ENCODE assay signal across 7 mouse cellular contexts in genomic region chr7:28811640-28812275, GRCm38 (mm10). TPM values are rescaled to one million over a fixed set of nuclear protein-coding genes. Genes with fewer than 3 reads are reported as not detected.
DNase-seq lines count a peak whose midpoint lies in the region; ATAC-seq and TF ChIP-seq lines count a peak whose summit lies in the region.

No protein-coding gene starts in this region.

- 0 out of 2 replicates have a peak, but pooled peaks have one; percentile 3 for TF ChIP-seq EP300 in lung, postnatal 0 days (IDR thresholded peaks at IDR 0.05)

- peak overlapping the region; percentile 5 for H3K9ac ChIP-seq in lung, postnatal 0 days (replicated peaks; ENCODE audit: low read depth)
- H3K9ac ChIP-seq in forebrain, embryonic 12.5 days: peak overlapping the region; percentile 94
- peak overlapping the region; percentile 96 for H3K9ac ChIP-seq in limb, embryonic 11.5 days (ENCODE audit: low read length)

- no peak for ATAC-seq in lung, postnatal 0 days
- no peak for ATAC-seq in forebrain, embryonic 12.5 days (ENCODE audit: low FRiP score)
- ATAC-seq in limb, embryonic 11.5 days (ENCODE audit: insufficient number of reproducible peaks, low FRiP score, low TSS enrichment, low read depth): no peak

- H3K4me1 ChIP-seq in lung, postnatal 0 days (ENCODE audit: insufficient read depth, low read depth, low read length): peaks cover 20% of the 10 kb centered on the region; the same call in 1 of the 2 replicates
- peaks cover 55% of the 10 kb centered on the region for H3K4me1 ChIP-seq in forebrain, embryonic 12.5 days
- peaks cover 23% of the 10 kb centered on the region for H3K4me1 ChIP-seq in limb, embryonic 11.5 days (ENCODE audit: control insufficient read depth, insufficient read depth, low read length)
- peaks cover 16% of the 10 kb centered on the region; the same call in 1 of the 2 replicates for H3K4me1 ChIP-seq in small intestine, adult 2 months (ENCODE audit: control insufficient read depth, insufficient read depth, insufficient read length, low read length)

- H3K36me3 ChIP-seq in lung, postnatal 0 days (ENCODE audit: insufficient read depth, low read length): peaks cover 34% of the 10 kb centered on the region
- peaks cover 49% of the 10 kb centered on the region for H3K36me3 ChIP-seq in forebrain, embryonic 12.5 days (replicated peaks)
- H3K36me3 ChIP-seq in limb, embryonic 11.5 days (ENCODE audit: control insufficient read depth, insufficient read depth, low read length): peaks cover 37% of the 10 kb centered on the region
- peaks cover 41% of the 10 kb centered on the region for H3K36me3 ChIP-seq in small intestine, adult 2 months (ENCODE audit: control insufficient read depth, insufficient read depth, low read length)

- peak; percentile 20; the same call in 1 of the 2 replicates for TF ChIP-seq CTCF in lung, postnatal 0 days (IDR thresholded peaks at IDR 0.05)
- TF ChIP-seq CTCF in small intestine, adult 2 months (IDR thresholded peaks at IDR 0.05; ENCODE audit: extremely low read depth, insufficient read length, insufficient replicate concordance, low read depth, low read length): no peak

- TF ChIP-seq POLR2A in small intestine, adult 2 months (IDR thresholded peaks at IDR 0.05; ENCODE audit: low read depth, low read length): no peak

- peak overlapping the region; percentile 75 for H3K4me3 ChIP-seq in lung, postnatal 0 days (ENCODE audit: low read depth, low read length)
- peak overlapping the region; percentile 89 for H3K4me3 ChIP-seq in forebrain, embryonic 12.5 days (replicated peaks)
- peak overlapping the region; percentile 85 for H3K4me3 ChIP-seq in limb, embryonic 11.5 days (ENCODE audit: low read depth, low read length)
- H3K4me3 ChIP-seq in small intestine, adult 2 months (ENCODE audit: low read depth, low read length): peak overlapping the region; percentile 94

- WGBS in lung, postnatal 0 days: 2% methylated on average over 7 of the region's 7 CpGs
- WGBS in forebrain, embryonic 12.5 days: 13% methylated on average over 7 of the region's 7 CpGs
- WGBS in limb, embryonic 11.5 days: 11% methylated on average over 7 of the region's 7 CpGs
- WGBS in small intestine, adult 2 months: under 1% methylated on average over 7 of the region's 7 CpGs

- H3K9me3 ChIP-seq in lung, postnatal 0 days (ENCODE audit: low read length): no peaks in the 10 kb centered on the region
- no peaks in the 10 kb centered on the region for H3K9me3 ChIP-seq in forebrain, embryonic 12.5 days
- H3K9me3 ChIP-seq in limb, embryonic 11.5 days (ENCODE audit: control insufficient read depth, low read length): no peaks in the 10 kb centered on the region

- peak overlapping the region; percentile 95 for H3K27ac ChIP-seq in lung, postnatal 0 days (ENCODE audit: low read length)
- H3K27ac ChIP-seq in forebrain, embryonic 12.5 days: peak overlapping the region; percentile 99
- no peak overlapping the region for H3K27ac ChIP-seq in limb, embryonic 11.5 days (replicated peaks; ENCODE audit: low read depth, low read length)
- peak overlapping the region; percentile 65 for H3K27ac ChIP-seq in small intestine, adult 2 months (ENCODE audit: insufficient read depth, low read depth, low read length)

- DNase-seq in lung, postnatal 0 days (ENCODE audit: low spot score): peak; percentile 27
- no peak for DNase-seq in lung, postnatal 36 days
- DNase-seq in limb, embryonic 11.5 days (ENCODE audit: low spot score): no peak
- no peak for DNase-seq in ovary, postnatal 36 days (ENCODE audit: low spot score)
- no peak for DNase-seq in cerebellum, postnatal 25 days

- H3K27me3 ChIP-seq in lung, postnatal 0 days (replicated peaks; ENCODE audit: insufficient read depth, low read length): no peaks in the 10 kb centered on the region
- H3K27me3 ChIP-seq in forebrain, embryonic 12.5 days: no peaks in the 10 kb centered on the region
- no peaks in the 10 kb centered on the region for H3K27me3 ChIP-seq in limb, embryonic 11.5 days (ENCODE audit: control insufficient read depth, insufficient read depth, low read length)
- H3K27me3 ChIP-seq in small intestine, adult 2 months (ENCODE audit: control insufficient read depth, insufficient read depth, low read length): no peaks in the 10 kb centered on the region

- peak overlapping the region; percentile 76 for H3K4me2 ChIP-seq in lung, postnatal 0 days (replicated peaks; ENCODE audit: low read depth, low read length)
- peak overlapping the region; percentile 96 for H3K4me2 ChIP-seq in forebrain, embryonic 12.5 days
- peak overlapping the region; percentile 90 for H3K4me2 ChIP-seq in limb, embryonic 11.5 days (ENCODE audit: low read depth, severe bottlenecking)

RNA-seq across cellular contexts. Expression of gene Hnrnpl, which starts 3.4 kb away (rescaled TPM):
- polyA plus RNA-seq in lung, postnatal 0 days (2015; fragmentation: Nextera tagmentation; extraction: Ambion mirVana): 151 and 154 TPM in 2 replicates
- polyA plus RNA-seq in forebrain, embryonic 12.5 days (2016; fragmentation: Nextera tagmentation; extraction: Ambion mirVana): 267 and 357 TPM in 2 replicates
- 362 and 390 TPM in 2 replicates for polyA plus RNA-seq in limb, embryonic 11.5 days (2014; fragmentation: Nextera tagmentation; extraction: Ambion mirVana)
- polyA plus RNA-seq in small intestine, adult 2 months (2012; rRNA removed): 67.1 and 140 TPM in 2 replicates

RNA-seq across cellular contexts. Expression of gene Ech1, which starts 13.3 kb away (rescaled TPM):
- 287 and 308 TPM in 2 replicates for polyA plus RNA-seq in lung, postnatal 0 days (2015; fragmentation: Nextera tagmentation; extraction: Ambion mirVana)
- 63.9 and 64.2 TPM in 2 replicates for polyA plus RNA-seq in forebrain, embryonic 12.5 days (2016; fragmentation: Nextera tagmentation; extraction: Ambion mirVana)
- polyA plus RNA-seq in limb, embryonic 11.5 days (2014; fragmentation: Nextera tagmentation; extraction: Ambion mirVana): 93.2 and 94.7 TPM in 2 replicates
- polyA plus RNA-seq in small intestine, adult 2 months (2012; rRNA removed): 201 and 291 TPM in 2 replicates

RNA-seq across cellular contexts. Expression of gene Lgals4, which starts 21.9 kb away (rescaled TPM):
- polyA plus RNA-seq in lung, postnatal 0 days (2015; fragmentation: Nextera tagmentation; extraction: Ambion mirVana): 14.9 and 15.6 TPM in 2 replicates
- 1.7 and 2.8 TPM in 2 replicates for polyA plus RNA-seq in forebrain, embryonic 12.5 days (2016; fragmentation: Nextera tagmentation; extraction: Ambion mirVana)
- polyA plus RNA-seq in limb, embryonic 11.5 days (2014; fragmentation: Nextera tagmentation; extraction: Ambion mirVana): 1.9 and 2.2 TPM in 2 replicates
- 1,096 and 2,780 TPM in 2 replicates for polyA plus RNA-seq in small intestine, adult 2 months (2012; rRNA removed)

RNA-seq across cellular contexts. Expression of gene Rinl, which starts 23.0 kb away (rescaled TPM):
- polyA plus RNA-seq in lung, postnatal 0 days (2015; fragmentation: Nextera tagmentation; extraction: Ambion mirVana): 10.2 and 12.9 TPM in 2 replicates
- polyA plus RNA-seq in forebrain, embryonic 12.5 days (2016; fragmentation: Nextera tagmentation; extraction: Ambion mirVana): 1.2 and 2.5 TPM in 2 replicates
- 2.0 and 3.2 TPM in 2 replicates for polyA plus RNA-seq in limb, embryonic 11.5 days (2014; fragmentation: Nextera tagmentation; extraction: Ambion mirVana)
- polyA plus RNA-seq in small intestine, adult 2 months (2012; rRNA removed): 4.4 and 7.1 TPM in 2 replicates

RNA-seq across cellular contexts. Expression of gene Nfkbib, which starts 44.4 kb away (rescaled TPM):
- 42.3 and 42.7 TPM in 2 replicates for polyA plus RNA-seq in lung, postnatal 0 days (2015; fragmentation: Nextera tagmentation; extraction: Ambion mirVana)
- polyA plus RNA-seq in forebrain, embryonic 12.5 days (2016; fragmentation: Nextera tagmentation; extraction: Ambion mirVana): 42.7 and 42.9 TPM in 2 replicates
- 40.3 and 44.4 TPM in 2 replicates for polyA plus RNA-seq in limb, embryonic 11.5 days (2014; fragmentation: Nextera tagmentation; extraction: Ambion mirVana)
- 76.0 and 138 TPM in 2 replicates for polyA plus RNA-seq in small intestine, adult 2 months (2012; rRNA removed)

Comparison
In these comparisons a context has a peak if more than half of its experiments do, and no peak if none do; other contexts are left out.
1. H3K9ac ChIP-seq: peak in every context shown above with its lines; median percentile 96 in limb, embryonic 11.5 days; 94 in forebrain, embryonic 12.5 days; 5 in lung, postnatal 0 days.
2. RNA of gene Lgals4, which starts 21.9 kb away (polyA plus RNA-seq): 1,096 to 2,780 TPM in small intestine, adult 2 months; 14.9 to 15.6 TPM in lung, postnatal 0 days, 1.9 to 2.2 TPM in limb, embryonic 11.5 days and 1.7 to 2.8 TPM in forebrain, embryonic 12.5 days; every median in the first group is over 10 times any median in the second.
3. Peak in every context shown above with its lines, with median percentiles within 50 percentile points of each other: H3K4me2 ChIP-seq and H3K4me3 ChIP-seq.